Mouse (Mus musculus) lung, postnatal 10 days (tissue): ENCODE results near the gene Bcl11a.

ENCODE experiments used
- DNase-seq: peaks from one replicate; pipeline ENCODE4 v3.0.0; 2021

Bcl11a gene

DNA sequence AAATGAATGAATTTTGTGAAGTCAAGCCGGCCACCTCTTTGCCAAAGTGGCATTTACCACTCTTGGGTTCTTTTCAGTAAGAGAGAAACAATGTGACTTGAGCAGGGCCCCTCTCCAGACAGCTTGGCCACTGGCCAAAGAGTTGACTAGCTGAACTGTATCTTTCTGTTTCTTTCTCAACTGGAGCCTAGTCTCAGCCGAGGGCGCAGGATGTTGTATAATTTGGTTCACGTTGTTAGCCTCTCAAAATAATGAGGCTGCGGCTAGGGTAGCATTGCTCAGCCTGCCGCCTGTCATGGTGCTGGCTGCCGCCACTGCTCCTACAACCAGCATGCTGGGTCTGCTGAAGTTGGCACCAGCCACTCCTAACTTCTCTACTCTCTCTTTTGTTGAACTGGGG is 84.2 kb downstream of the Bcl11a start:
- DNase-seq = peak; percentile 54

DNA sequence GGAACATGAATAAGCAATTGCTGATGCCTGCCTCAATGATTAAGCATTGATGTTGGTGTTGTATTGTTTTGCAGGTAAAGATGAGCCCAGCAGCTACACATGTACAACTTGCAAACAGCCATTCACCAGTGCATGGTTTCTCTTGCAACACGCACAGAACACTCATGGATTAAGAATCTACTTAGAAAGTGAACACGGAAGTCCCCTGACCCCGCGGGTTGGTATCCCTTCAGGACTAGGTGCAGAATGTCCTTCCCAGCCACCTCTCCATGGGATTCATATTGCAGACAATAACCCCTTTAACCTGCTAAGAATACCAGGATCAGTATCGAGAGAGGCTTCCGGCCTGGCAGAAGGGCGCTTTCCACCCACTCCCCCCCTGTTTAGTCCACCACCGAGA is 85.2 kb downstream of the Bcl11a start:
- no peak for DNase-seq

DNA sequence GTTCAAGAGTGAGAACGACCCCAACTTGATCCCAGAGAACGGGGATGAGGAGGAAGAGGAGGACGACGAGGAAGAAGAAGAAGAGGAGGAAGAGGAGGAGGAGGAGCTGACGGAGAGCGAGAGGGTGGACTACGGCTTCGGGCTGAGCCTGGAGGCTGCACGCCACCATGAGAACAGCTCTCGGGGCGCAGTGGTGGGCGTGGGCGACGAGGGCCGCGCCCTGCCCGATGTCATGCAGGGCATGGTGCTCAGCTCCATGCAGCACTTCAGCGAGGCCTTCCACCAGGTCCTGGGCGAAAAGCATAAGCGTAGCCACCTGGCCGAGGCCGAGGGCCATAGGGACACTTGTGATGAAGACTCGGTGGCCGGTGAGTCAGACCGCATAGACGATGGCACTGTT is 86.2 kb downstream of the Bcl11a start:
- no peak for DNase-seq

DNA sequence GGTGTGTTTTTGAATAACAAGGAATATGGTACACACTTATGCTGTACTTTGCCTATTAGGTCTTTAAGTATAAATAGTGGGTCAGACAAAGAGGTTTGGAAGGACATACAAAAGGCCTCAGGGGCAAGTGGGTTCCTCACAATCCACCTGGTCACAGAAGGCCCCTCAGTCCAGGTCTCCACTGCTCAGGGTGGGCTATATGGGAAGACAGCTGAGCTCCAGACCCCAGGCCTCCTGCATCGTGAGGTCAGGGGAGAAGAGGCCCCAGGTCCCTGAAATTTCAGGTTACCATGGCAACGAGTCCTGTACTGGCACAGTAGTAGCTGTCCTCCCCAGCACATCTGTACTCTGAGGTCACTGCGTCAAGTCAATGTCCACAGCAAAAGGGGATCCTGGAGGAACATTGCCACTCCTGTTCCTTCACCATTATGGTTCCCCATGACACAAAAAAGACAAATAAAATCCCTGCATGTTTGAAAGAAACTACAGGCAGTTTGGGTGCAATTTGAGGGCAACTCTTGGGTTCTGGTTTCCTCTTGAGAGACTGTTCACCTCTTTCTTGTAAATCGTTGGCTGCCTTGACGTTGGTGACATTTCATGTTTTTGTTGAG is 93.9 kb downstream of the Bcl11a start:
- no peak for DNase-seq

DNA sequence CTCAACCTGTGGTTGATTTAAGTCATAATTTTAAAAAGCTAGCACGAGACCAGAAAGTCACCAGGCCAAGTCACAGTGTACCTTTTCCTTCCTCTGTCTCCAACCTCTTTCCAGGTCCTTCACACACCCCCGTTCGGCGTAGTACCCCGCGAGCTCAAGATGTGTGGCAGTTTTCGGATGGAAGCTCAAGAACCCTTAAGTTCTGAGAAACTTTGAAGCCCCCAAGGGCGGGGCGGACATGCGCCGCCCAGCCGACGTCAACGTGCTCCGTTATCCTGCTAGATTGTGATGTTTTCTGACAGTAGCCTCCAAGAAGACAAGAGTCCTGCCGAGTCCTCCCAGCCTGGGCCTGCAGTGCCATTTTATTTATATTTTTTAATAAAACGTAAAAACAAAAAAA is 94.7 kb downstream of the Bcl11a start:
- no peak for DNase-seq

DNA sequence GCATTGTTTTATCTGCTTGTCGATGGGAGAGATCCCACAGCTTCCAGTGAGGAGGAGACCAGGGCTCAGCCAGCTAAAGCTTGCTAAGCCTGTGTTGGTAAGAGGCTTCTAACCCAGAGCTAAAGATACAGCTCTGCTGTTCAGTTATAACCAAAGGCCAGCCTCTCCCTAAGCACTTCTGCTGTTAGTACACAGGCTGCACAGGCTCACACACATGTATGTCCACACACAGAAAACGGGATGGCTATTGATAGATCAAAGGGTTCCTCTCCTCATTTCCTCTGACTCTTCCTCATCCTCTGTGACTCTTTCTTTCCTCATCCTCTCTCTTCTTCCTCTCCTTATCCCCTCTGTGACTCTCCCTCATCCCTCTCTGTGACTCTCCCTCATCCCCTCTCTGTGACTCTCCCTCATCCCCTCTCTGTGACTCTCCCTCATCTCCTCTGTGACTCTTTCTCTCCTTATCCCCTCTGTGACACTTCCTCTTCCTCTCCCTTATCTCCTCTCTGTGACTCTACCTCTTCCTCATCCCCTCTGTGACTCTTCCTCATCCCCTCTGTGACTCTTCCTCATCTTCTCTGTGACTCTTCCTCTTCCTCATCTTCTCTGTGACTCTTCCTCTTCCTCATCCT is 96.4 kb downstream of the Bcl11a start:
- DNase-seq = no peak

DNA sequence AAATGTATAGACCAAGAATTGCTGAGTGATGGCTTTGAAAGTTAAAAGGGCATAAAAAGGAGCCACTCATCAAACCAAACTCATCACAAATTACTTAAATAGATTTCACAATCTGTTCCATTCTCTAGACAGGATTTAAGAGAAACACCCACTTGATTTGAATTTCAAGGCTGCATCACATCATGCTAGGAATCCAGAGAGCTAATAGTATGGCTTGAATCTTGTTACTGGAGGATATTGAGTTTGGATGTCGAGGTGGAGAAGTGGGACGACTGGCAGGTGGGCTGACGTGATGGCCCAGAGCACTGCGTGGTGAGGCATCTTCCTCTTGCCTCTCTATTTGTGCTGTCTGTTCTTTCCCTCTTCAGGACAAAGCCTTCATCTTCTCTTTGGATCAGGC is 99.6 kb downstream of the Bcl11a start:
- no peak for DNase-seq

DNA sequence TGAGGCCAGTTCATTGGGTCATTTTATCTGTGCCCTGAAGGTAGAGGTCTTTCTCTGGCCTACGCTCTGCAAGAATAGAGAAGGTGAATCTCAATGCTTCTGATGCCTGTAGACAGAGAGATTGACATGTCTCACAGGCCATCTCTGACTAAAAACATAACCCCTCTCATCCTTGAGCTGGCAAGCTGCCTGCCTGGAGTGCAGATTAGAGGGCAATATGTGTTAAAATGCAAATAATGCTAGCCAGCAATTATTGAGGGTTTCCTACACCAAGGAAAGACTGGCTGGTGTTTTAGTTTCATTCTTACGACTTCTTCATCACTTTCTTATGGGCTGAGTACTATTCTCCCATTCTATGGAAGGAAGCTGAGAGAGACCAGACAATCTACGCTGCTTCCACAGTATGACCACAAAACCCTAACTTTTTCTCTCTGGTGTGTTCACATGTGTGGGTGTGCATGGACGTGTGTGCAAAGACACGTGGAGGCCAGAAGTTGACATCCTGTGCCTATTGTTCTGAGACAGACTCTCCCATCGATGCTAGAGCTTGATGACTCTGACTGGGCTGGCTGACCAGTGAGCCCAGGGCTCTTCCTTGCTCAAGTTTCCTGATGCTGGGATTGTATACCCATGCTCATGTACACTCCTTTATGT is 101.1 kb downstream of the Bcl11a start:
- no peak for DNase-seq

DNA sequence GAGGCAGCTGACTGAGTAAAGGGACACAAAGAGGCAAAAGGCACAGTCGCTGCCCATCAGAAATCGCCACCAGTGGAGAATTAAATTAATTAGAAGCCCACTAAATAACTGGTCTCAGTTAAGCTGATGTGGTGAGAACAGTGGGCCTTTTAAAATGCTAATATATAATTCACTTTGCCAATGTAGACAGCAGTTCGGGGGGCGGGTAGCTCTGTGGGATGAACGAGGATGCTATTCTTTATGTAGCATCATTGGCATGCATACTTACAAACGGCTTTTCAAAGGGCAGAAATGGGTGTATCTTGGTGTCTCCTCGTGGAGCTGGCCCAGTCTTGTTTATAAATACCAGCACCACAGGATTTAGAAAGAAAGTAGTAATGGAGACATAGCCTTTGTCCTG is 102.2 kb downstream of the Bcl11a start:
- no peak for DNase-seq

DNA sequence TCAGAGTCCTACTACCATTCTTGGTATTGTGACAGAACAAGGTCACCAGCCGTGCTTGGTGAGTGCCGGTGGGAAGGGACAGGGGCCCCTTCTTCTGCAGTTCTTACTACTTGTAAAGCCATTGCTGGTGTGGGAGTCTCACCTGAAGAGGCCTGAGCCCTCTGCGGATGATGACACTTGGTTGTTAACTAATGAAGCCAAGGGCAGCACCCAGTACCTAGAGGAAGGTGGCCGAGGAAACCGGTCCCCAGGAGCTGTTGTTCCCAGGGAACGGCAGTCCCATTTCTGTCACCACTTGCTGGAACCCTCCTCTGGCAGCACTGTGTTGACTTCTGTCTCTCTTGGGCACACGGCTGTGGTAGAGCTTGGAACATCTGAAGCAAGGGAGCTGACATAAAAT is 105.6 kb downstream of the Bcl11a start:
- DNase-seq = no peak

DNA sequence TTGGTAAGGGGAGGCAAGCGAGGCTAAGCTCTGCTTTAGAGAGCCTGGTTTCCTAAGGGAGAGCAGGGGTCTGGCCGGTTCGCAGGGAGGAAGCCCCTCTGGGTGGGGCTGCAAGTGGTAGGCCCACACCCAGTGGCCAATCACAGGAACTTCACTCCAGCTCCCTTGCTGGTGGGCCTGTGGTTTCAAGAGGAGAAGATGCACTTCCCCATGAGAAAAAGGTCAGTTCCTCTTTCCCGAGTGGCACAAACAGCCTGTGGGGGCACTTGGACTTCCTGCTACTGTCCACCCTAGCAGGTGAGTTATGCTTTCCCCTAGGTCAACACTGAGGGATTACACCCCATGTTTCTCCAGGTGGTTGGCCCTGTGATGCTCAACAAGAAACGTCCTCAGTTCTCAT is 107.1 kb downstream of the Bcl11a start:
- DNase-seq = peak; percentile 17

DNA sequence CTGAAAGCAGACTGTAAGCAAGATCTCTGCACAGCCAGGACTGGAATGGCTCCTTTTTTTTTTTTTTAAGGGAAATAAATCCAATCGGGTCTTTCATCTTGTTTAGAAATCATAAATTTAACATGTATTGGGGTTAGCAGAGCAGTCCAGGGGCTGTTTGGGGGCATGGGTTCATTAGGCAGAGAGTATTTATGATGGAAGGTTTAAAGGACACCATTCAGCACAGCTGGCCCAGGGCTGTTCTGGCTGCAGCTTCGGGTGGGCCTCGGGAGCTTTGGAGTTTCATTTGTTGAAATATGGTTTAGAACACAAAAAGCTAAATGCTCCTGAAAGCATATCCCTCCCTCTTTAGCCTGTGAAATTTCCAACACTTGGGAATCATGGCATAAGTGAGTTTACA is 112.6 kb downstream of the Bcl11a start:
- DNase-seq = no peak

DNA sequence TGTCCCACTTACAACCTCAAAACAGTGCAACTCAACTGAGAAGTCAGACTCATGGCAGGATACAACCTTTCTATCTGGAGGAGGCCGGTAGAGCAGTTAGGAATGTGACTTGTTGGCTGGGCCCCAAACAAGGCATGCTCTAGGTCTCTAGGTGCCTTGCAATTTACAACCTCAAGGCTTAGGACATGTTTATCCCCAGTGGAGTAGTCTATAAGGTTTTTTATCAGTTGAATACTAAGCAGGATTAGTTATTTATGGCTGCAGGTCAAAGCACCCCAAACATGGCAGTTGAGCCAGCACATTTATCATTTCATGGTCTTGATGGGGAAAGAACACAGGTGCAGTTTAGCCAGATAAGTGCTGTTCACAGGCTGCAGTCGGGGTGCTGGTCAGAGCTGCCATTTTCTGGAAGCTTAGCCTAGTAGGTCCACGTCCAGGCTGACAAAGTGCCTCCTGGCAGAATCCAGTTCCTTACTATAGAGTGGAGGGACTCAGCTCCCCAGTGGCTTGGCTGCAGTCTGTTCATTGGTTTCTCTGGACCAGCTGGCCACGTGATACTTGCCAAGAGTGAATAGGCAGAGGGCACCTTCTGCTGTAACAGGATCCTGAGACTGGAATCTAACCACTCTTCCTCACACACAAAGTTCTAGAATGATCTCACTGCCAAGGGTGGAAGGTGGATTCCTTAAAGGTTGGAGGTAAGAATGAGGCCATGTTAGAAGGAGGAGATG is 118.8 kb downstream of the Bcl11a start:
- DNase-seq = no peak

DNA sequence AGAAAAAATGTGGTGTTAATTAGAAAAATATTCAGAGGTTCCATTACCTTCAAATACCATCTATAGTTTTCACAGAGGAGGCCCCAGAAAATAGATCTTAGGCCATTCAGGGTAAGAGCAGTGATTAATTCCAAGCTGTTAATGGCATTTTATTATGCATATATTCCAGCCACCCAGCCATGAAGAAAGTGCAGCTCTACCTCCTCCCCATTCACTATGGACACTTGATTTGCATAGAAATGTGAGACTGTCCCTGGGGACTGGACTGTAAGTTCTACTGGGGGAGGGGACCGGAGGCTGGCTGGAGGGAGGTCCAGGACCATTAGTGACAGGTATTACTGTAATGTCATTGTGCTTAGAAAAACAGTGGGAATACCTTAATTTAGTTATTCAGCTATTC is 119.6 kb downstream of the Bcl11a start:
- no peak for DNase-seq

DNA sequence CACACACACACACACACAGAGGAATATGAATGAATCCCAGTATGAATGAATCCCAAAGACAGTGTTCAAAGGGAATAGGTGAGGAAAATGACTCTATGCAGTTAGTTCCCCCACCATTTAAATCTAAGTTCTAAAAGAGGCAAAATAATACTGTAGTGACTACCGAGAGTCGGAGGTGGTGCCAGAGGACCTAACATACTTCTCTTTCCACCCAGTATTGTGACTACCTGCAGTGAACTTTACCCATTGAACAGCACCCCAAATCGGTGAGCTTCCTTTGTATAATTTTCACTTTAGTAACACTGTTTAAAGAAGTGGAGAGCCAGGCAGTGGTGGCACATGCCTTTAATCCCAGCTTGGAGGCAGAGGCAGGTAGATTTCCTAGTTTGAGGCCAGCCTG is 121.7 kb downstream of the Bcl11a start:
- DNase-seq = no peak

DNA sequence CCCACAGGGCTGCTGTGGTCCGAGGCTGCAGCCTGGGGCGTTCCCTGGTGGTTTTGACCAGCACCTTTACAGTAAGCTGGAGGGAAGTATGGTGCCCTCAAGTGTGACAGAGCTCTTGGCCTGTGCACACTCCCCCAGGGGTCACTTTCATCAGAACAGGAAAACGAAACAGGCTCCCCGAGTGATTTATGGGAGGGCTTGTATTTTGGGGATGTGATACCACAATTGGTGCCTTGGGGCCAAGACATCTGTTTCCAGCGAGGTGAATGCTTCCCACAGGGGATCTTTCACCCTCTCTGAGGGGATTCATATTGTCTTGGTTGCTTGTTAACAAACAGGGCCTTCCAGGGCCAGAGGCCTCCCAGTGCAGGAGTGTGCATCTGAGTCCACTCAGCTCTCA is 122.5 kb downstream of the Bcl11a start:
- DNase-seq = no peak

DNA sequence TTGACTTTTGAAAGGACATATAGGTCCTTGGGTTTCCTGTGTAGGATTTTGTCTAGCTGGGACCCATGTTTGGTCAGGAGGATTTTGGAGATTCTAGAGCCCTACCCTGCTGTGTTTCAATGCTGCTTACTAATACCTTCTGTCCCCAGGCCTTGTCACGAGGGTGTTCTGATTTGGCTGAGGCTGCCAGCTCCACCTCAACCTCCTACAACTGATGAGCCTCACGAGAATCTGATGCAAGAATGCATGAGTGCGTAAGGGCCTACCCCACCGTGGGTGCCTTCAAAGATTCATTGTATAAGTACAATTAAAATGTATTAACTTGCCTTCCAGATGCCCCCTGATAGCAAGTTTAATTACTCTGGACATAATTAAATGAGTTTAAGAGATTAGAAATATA is 123.4 kb downstream of the Bcl11a start:
- DNase-seq = no peak

DNA sequence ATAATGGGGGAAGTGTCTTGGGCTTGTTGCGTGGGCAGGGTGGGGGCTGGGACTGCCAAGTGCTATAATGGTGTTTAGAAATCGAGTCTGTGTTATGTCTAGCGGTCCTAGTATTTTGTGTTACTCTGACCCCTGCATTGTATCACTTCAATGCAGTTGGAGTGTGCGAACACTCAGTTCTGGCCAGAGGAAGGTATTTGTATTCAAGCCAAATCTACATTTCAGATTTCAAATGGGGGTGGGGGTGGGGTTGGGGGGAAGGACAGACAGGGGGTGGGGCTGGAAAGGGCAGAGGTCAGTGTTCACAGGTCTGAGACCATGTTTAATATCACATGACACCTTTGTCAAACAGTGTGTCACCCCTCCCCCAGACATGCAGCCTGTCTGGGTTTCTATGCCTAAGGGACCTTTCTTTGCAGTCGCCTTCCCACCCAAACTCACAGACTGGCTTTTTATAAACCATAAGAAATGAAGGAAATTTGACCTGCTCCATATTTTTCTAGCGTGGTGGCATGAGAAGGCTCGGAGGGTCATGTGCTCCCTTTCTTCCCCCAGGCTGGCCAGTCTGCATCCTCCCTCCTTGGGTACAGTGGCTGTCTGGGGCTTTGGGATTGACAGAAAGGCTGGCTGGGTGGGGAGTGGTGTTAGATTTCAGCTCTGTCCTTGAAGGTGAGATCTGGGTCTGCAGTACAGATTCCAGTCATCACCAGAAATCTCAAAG is 124.9 kb downstream of the Bcl11a start:
- peak; percentile 36 for DNase-seq

DNA sequence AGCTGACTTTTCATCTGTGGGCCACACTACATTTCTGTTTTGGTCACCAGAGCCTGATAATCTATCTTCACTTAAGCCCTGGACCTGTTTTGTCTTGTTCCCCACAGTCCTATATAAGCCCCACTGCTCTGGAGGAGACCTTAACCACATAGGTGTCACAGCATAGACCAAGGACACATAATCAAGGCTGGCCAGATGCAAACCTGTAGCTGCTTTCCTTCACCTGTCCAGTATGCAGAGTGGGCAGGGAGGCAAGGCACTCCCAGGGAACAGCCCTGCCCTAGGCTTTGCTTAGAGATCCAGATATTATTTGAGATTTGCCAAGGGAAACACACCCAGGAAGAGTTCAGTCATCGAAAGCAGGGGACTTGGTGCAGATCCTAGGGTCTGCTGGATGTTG is 125.6 kb downstream of the Bcl11a start:
- no peak for DNase-seq

DNA sequence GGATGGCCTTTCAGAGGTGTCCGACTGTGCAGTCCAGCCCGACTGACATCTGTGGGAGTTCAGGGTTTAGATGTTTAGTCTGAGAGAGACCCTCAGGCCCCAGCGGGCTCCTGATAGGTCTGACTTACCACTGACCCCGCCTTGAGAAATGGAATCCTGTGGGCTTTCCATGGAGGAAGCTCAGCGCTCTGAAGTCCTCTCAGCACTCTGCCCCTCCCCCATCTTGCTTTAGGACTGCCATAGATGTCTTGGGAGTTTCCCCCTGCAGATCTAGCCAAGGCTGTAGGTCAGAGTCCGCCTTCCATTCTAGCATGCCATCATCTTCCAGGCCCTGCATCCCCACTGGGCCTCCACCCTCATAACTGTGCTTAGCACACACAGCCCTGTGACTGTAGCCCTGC is 131.1 kb downstream of the Bcl11a start:
- DNase-seq = peak; percentile 44

DNA sequence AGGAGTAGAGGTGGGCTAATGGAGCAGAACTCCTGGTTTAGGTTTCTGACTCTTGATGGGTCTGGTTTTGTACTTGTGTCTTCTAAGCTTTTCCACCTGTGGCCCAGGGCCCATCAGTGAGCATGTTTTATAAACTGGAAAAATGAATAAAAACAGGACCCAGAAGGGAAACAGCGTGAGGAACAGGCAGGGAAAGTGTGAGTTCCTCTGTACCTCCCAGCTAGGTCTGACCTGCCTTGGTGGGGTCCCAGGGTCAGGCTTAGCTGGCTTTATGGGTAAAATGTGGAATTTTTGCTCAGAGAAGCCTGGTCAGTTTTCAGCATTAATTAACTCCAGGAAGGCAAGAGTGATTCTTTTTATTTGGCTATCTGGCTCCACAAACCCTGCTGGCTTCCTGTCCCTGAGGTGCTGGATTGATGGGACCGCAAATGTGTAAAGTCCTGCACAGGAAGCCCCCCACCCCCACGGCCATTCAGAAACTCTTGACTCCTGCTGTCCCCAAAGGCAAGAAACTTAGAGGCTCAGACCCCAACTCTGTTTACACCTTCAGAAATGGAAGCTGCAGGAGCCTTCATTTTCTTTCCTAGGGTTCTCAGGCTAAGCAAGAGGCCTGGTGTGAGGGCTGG is 136.8 kb downstream of the Bcl11a start:
- no peak for DNase-seq

DNA sequence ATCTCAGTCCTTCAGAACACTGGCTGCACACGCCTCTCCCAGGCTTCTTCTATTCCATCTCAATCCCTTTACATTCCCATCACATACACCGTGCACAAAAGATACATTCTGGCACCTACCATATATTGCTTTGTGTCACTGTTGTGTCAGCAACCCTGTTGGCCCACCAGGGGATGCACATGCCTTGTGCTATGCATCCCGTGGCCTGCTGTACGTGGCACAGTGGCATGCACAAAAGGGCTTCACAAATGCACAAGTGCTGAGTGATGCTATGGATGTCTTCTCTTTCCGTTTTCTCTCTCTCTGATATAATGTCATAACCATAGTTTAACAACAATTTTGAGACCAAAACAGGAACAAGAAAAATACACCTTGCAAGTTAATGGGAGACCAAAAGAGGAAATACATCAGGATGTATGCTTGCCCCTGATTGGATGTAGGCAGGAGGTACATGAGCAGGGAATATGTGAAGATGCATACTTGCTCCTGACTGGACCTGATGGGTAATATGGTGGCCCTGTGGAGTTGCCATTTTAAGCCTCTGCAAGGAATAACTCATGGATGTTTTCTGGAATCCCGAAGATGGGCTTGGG is 140.0 kb downstream of the Bcl11a start:
- no peak for DNase-seq
